Mouse (Mus musculus): Measurements from ENCODE around the gene Arhgap15. TPM values are rescaled to one million over a fixed set of nuclear protein-coding genes. Genes with fewer than 3 reads are reported as not detected.

The Arhgap15 gene
- polyA plus RNA-seq, 1 experiment from 2014 or later: 0.38 TPM

DNA sequence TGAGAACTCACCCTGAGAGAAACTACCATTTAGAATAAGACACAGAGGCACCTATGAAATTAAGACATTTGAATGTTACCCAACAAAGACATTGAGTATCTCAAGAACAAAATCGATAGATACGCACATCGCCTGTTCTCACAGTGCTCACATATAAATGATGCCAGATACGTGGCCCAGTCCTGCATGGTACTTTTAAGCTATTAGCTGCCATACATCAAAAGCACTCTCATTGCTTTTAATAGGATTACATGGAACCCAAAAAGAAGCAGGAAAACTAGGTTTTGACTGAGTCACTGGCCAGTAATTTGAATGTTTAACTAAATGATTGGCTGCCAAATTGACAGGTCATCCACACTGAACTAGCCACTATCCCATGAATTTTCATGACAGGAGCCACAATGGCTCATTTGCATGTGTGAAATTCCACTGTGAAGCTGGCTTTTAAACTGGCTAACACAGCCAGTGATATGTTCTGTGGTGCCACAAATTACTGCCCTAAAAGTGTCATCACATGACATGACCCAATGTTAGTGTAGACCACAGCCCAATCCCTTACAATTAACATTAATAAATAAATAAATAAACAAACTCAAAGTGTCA is 649.2 kb downstream of the Arhgap15 start:
- no peak for DNase-seq (ENCODE audit: low spot score)
- H3K4me1 ChIP-seq: peaks cover 52% of the 10 kb centered on the region
- H3K27me3 ChIP-seq (ENCODE audit: low read depth, poor library complexity, severe bottlenecking): peaks cover 9% of the 10 kb centered on the region; the same call in 1 of the 2 replicates
- WGBS: 52% methylated on average over 4 of the region's 4 CpGs
- peak overlapping the region; percentile 65; the same call in 1 of the 2 replicates for H3K27ac ChIP-seq (replicated peaks)
- no peaks in the 10 kb centered on the region for H3K9me3 ChIP-seq (replicated peaks)
- no peak overlapping the region for H3K4me3 ChIP-seq
- no peaks in the 10 kb centered on the region for H3K36me3 ChIP-seq

DNA sequence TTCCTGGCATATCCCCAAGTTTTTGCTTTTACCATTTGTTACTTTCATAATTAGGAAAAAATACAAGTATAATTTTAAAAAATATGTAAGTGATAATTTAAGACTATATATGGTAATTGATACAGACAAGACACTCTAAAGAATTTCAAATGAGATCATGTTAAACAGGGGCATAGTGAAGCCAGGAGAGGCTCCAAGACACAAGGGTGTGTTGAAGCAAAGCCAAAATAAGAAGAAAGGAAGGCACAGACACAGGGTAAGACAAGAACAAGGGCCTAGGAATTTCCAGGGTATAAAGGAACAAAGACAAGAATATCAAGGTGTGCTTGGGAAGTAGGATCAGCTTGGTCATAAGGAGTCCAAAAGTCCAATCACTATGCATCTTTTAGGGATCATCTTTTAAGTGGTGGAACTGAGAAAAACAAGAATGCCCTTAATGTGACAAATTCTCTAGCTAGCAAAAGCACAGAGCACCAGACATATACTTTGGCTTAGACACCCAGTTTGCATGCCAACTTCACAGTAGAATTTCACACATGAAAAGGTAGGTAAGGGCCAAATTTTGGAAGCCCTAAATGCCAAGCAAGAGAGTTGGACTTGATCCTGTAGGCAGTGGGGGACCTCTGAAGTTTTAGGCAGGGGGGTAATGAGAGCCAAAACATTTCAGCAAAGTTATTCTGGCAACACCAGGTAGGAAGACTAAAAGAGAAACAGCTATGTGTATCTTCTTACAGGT is 650.7 kb downstream of the Arhgap15 start:
- Histone ChIP-seq H3K27ac (replicated peaks) (no peak overlapping the region), H3K4me1 (peaks cover 42% of the 10 kb centered on the region), H3K9me3 (replicated peaks) (no peaks in the 10 kb centered on the region), H3K36me3 (no peaks in the 10 kb centered on the region), H3K27me3 (ENCODE audit: low read depth, poor library complexity, severe bottlenecking) (no peaks in the 10 kb centered on the region), H3K4me3 (no peak overlapping the region)
- DNase-seq (ENCODE audit: low spot score): no peak

DNA sequence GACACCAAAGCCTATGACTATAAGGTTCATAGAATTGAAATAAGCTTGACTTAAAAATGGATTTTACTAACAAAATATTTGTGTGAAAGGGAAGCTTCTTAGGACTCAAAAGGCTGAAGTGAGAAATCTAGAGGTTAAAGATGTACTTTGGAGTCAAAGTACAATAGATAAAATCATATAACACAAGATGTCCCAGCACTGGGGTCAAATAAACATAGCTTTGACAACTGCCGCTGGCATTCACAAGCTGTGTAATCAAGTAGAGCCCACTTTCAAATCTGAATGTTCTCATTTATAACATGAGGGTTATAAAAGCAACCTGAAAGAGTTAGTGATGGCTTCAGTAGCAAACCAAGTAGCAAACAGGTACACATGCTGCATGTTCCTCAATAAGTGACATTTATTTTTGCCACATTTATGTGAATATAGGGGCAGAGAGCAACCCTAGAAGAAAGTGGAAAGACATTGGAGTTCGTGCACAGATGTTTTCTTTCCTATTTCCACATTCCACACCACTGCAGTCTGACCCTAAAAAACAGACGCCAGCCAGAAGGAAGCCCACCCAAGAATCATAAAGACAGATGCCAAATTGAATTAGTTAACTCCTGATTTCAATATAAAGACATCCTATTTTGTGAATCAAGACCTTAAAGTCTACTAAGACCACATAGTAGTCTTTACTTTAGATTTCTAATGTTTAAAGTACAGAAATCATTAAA is 653.2 kb downstream of the Arhgap15 start:
- H3K27me3 ChIP-seq (ENCODE audit: low read depth, poor library complexity, severe bottlenecking): no peaks in the 10 kb centered on the region
- H3K27ac ChIP-seq (replicated peaks): no peak overlapping the region
- H3K4me3 ChIP-seq: no peak overlapping the region
- DNase-seq (ENCODE audit: low spot score): no peak
- H3K4me1 ChIP-seq: peaks cover 17% of the 10 kb centered on the region
- peaks cover 12% of the 10 kb centered on the region for H3K9me3 ChIP-seq (replicated peaks)
- WGBS: 68% methylated on average over 3 of the region's 3 CpGs
- H3K36me3 ChIP-seq: peaks cover 4% of the 10 kb centered on the region; the same call in 1 of the 2 replicates

DNA sequence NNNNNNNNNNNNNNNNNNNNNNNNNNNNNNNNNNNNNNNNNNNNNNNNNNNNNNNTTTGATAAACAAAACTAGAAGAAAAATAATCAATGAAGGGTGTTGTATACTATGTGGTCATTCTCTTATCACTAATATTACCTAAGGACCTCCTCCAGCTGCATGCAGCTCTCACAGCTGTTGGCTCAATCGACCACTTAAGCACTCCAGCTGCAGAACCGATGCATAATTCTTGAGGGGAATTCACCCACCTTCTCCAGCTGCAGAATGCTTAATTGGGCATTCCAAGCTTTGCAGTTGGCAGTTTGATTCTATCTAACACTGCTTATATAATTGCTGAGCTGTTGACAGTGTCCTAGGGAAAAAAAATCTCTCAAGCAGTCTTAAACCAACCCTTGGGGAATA is 663.0 kb downstream of the Arhgap15 start:
- Histone ChIP-seq H3K27ac (replicated peaks) (no peak overlapping the region), H3K36me3 (no peaks in the 10 kb centered on the region), H3K9me3 (replicated peaks) (0 out of 2 replicates have a peak, but pooled peaks cover 7% of the 10 kb centered on the region), H3K4me1 (peaks cover 16% of the 10 kb centered on the region), H3K27me3 (ENCODE audit: low read depth, poor library complexity, severe bottlenecking) (no peaks in the 10 kb centered on the region), H3K4me3 (no peak overlapping the region)
- WGBS: 72% methylated on average over 2 of the region's 2 CpGs
- DNase-seq (ENCODE audit: low spot score): no peak

DNA sequence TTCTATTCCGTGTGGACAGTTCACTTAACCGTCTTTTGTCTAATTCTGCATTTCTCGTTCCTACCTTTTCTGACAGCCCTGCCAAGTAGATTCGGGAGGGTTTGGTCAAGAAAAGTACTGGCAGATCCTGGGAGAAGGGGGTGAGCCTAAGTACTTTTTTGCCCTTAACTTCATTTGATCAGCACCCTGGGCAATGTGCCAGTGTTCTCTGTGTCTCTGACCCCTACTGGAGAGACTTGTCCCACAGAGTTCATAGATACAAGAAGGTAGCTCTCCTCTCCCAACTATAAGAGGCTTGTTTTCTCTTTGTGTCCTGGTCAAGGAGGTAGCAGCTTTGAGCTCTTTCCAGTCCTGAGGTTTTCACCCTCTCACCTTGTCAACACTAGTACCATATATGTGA is 667.7 kb downstream of the Arhgap15 start:
- Histone ChIP-seq H3K27ac (replicated peaks) (no peak overlapping the region), H3K36me3 (no peaks in the 10 kb centered on the region), H3K9me3 (replicated peaks) (no peaks in the 10 kb centered on the region), H3K4me3 (no peak overlapping the region), H3K27me3 (ENCODE audit: low read depth, poor library complexity, severe bottlenecking) (no peaks in the 10 kb centered on the region), H3K4me1 (no peaks in the 10 kb centered on the region)
- DNase-seq (ENCODE audit: low spot score): no peak
- 93% methylated on average over 4 of the region's 4 CpGs for WGBS

DNA sequence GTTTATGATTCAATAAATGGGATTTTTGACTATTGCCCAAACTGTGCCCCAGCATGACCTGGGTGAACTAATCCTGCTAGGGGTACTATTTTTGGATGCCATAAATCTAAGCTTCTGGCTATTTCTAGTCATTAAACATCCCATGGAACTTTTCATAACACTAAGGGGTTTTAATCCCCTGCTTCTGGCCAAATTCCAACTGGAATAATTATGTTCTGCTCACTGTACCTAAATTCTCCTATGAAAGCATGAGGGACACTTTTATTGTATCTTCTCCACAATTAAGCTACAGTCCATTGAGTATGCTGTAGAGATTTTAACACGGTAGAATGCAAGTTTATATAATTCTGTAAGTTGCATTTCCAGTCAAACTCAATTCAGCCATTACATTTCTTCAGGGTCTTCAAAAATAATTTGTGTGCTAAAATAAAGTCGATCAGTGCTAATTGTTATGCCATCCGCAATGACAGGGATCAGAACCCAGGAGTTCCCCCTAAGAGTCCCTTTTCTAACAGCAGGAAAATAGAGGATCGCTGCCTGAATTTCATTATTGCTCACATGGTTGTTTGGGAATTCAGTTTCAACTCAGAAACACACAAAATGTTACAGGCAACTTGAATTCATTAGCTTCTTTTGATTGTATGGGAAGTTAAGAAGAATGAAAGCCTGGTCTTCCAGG is 671.1 kb downstream of the Arhgap15 start:
- Histone ChIP-seq H3K27ac (replicated peaks) (no peak overlapping the region), H3K4me3 (no peak overlapping the region), H3K4me1 (no peaks in the 10 kb centered on the region), H3K27me3 (ENCODE audit: low read depth, poor library complexity, severe bottlenecking) (no peaks in the 10 kb centered on the region), H3K9me3 (replicated peaks) (no peaks in the 10 kb centered on the region), H3K36me3 (no peaks in the 10 kb centered on the region)
- WGBS: 93% methylated on average over 4 of the region's 4 CpGs
- no peak for DNase-seq (ENCODE audit: low spot score)

DNA sequence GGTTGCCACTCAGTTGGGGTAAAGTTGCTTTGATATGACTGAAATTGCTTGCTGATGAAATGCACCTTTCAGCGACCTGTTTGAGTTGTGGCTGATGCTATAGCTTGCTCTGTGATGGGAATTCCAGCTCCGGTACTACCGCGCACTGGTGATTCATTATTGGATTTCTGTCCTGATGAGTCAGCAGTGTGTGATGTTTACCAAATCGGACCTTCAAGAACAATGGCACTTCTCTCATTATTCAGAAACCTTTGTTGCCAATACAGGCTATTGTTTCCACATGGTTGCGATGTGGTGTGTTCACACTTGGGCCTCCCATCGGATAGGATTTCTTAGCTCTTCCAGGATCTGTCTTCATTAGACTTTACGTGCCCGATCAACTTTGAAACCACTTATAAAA is 681.9 kb downstream of the Arhgap15 start:
- Histone ChIP-seq H3K36me3 (no peaks in the 10 kb centered on the region), H3K4me1 (peaks cover 6% of the 10 kb centered on the region; the same call in 1 of the 2 replicates), H3K27ac (replicated peaks) (no peak overlapping the region), H3K27me3 (ENCODE audit: low read depth, poor library complexity, severe bottlenecking) (no peaks in the 10 kb centered on the region), H3K4me3 (no peak overlapping the region), H3K9me3 (replicated peaks) (no peaks in the 10 kb centered on the region)
- 75% methylated on average over 9 of the region's 9 CpGs for WGBS
- DNase-seq (ENCODE audit: low spot score): no peak

DNA sequence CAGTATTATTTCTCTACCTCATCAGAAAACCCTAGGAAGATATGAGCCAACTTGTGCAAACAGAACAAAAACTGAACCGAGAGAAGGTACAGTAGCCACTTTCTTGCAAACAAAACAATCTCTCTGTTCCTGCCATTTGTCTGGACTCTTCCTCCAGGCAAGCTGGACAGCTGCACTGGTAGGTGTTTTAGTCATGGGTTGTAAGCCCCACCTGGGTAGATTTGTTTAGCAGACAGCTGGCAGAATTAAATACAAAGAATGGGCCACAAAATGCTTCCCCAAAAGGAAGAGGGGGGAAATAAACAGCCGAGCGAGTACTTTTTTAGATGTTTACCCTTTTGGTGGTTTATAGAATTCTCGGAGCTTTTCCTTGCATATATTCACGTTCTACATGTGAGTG is 688.0 kb downstream of the Arhgap15 start:
- H3K36me3 ChIP-seq: no peaks in the 10 kb centered on the region
- peaks cover 3% of the 10 kb centered on the region; the same call in 1 of the 2 replicates for H3K9me3 ChIP-seq (replicated peaks)
- H3K27ac ChIP-seq (replicated peaks): no peak overlapping the region
- no peaks in the 10 kb centered on the region for H3K27me3 ChIP-seq (ENCODE audit: low read depth, poor library complexity, severe bottlenecking)
- H3K4me1 ChIP-seq: peaks cover 17% of the 10 kb centered on the region
- WGBS: 86% methylated on average over 5 of the region's 5 CpGs
- DNase-seq (ENCODE audit: low spot score): no peak
- no peak overlapping the region for H3K4me3 ChIP-seq

DNA sequence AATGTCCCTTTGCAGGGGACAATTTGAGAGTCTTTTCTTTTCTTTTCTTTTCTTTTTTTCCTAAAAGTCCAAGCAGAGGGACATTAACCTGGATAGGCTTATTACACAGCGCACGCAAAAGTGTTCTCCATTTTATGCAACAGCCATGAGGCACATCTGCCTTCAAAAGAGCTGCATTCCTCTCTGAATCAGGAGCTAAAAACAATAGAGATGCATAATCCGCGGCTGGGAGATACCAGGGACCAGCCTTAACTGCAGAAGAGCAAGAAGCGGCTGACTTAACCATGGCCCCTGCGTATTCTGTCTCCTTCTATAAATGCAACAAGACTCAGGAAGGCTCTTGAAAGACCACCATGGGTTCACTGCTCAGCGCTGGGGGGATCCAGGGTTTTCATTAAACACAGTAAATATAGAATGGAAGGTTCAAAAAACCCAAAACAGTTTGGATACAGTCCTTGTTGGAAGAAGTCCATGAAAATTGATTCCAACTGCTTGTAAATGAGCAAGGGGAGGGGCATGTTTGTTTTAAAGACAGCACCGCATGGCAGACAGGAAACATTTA is 689.0 kb downstream of the Arhgap15 start:
- 57% methylated on average over 8 of the region's 8 CpGs for WGBS
- H3K4me3 ChIP-seq: no peak overlapping the region
- DNase-seq (ENCODE audit: low spot score): no peak
- H3K27me3 ChIP-seq (ENCODE audit: low read depth, poor library complexity, severe bottlenecking): no peaks in the 10 kb centered on the region
- H3K9me3 ChIP-seq (replicated peaks): peaks cover 12% of the 10 kb centered on the region
- H3K4me1 ChIP-seq: peaks cover 17% of the 10 kb centered on the region
- peaks cover 6% of the 10 kb centered on the region; the same call in 1 of the 2 replicates for H3K36me3 ChIP-seq
- peak overlapping the region; percentile 59 for H3K27ac ChIP-seq (replicated peaks)

DNA sequence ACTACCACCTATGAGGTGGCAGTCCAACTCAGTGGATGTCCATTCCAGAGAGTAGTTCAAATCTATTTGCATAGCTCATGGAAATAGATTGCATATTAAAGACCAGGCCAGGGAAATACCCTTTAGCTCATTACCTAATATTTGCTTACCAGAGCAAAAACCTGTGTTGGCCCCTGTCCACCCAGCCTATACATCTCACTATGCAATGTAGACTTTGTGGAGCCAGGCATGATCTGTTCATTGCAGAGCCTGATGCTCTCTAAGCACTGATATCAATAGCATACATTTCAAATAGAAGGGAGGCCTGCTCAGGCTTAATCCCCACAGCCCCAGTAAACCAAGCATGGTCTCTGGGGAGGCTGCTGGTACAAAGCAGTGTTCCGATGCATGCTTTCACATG is 689.4 kb downstream of the Arhgap15 start:
- WGBS: 64% methylated on average over 1 of the region's 1 CpGs
- Histone ChIP-seq H3K27me3 (ENCODE audit: low read depth, poor library complexity, severe bottlenecking) (no peaks in the 10 kb centered on the region), H3K27ac (replicated peaks) (peak overlapping the region; percentile 46; the same call in 1 of the 2 replicates), H3K9me3 (replicated peaks) (peaks cover 17% of the 10 kb centered on the region), H3K36me3 (peaks cover 6% of the 10 kb centered on the region; the same call in 1 of the 2 replicates), H3K4me1 (peaks cover 17% of the 10 kb centered on the region), H3K4me3 (no peak overlapping the region)
- no peak for DNase-seq (ENCODE audit: low spot score)

DNA sequence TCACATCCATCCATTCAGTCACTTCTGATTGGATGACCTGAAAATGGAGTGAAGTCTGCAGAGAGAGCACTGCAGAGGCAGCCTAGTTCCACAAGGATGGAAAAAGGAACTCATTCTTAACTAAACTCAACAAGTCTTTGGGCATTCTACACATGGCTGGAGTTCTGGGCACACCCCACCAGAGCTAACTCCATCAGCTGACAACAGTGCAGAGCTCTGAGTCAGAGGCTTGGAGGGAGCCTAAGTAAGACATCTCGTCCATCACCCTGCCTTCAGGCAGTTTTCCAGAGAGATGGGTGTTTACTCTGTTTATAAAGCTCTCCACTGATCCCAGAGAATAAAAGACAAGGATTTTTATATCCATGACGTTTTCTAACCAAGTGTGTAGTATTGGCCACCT is 696.3 kb downstream of the Arhgap15 start:
- Histone ChIP-seq H3K27me3 (ENCODE audit: low read depth, poor library complexity, severe bottlenecking) (no peaks in the 10 kb centered on the region), H3K27ac (replicated peaks) (no peak overlapping the region), H3K36me3 (peaks cover 6% of the 10 kb centered on the region; the same call in 1 of the 2 replicates), H3K4me3 (no peak overlapping the region), H3K4me1 (peaks cover 19% of the 10 kb centered on the region), H3K9me3 (replicated peaks) (peaks cover 18% of the 10 kb centered on the region)
- no peak for DNase-seq (ENCODE audit: low spot score)
- WGBS: 71% methylated on average over 2 of the region's 2 CpGs

All from midbrain, embryonic 10.5 days (tissue).